10 mouse cellular contexts compared by ENCODE assay signal in genomic region chr16:44633059-44633667, GRCm38 (mm10).
DNase-seq lines count a peak whose midpoint lies in the region; ATAC-seq lines count a peak whose summit lies in the region.
"Had no signal": no experiment of that assay in that cellular context is flagged by ENCODE, and none has a peak within 500 bp of the region (broad histone marks: within the 10 kb centered on the region; RNA-seq: fewer than 3 reads in every experiment).

No protein-coding gene starts in this region.

- 47% methylated on average over 9 of the region's 9 CpGs for WGBS in heart, embryonic 13.5 days
- WGBS in embryonic facial prominence, embryonic 14.5 days = 23% methylated on average over 9 of the region's 9 CpGs
- WGBS in heart, embryonic 16.5 days = 44% methylated on average over 9 of the region's 9 CpGs
- WGBS in midbrain, embryonic 10.5 days = 66% methylated on average over 9 of the region's 9 CpGs

- DNase-seq in heart, adult 11 months = no peak
- DNase-seq in embryonic facial prominence, embryonic 14.5 days (ENCODE audit: low spot score) = no peak
- DNase-seq in midbrain, embryonic 10.5 days (ENCODE audit: low spot score) = no peak
- DNase-seq in frontal cortex, postnatal 14 days (ENCODE audit: low spot score in 2 of 2) = no peak
- DNase-seq in frontal cortex, postnatal 25 days (ENCODE audit: low spot score in 2 of 2) = no peak
- DNase-seq in left cerebral cortex, postnatal 25 days (ENCODE audit: low spot score in 2 of 2) = no peak
- DNase-seq: thymus, postnatal 36 days had no signal

- H3K27me3 ChIP-seq in heart, embryonic 13.5 days (replicated peaks) = no peaks in the 10 kb centered on the region
- no peaks in the 10 kb centered on the region for H3K27me3 ChIP-seq in embryonic facial prominence, embryonic 14.5 days (replicated peaks; ENCODE audit: control insufficient read depth, insufficient read depth, low read length)
- H3K27me3 ChIP-seq in heart, embryonic 16.5 days (ENCODE audit: control insufficient read depth, insufficient read depth, low read length) = no peaks in the 10 kb centered on the region
- peaks cover 23% of the 10 kb centered on the region for H3K27me3 ChIP-seq in midbrain, embryonic 10.5 days (ENCODE audit: low read depth, poor library complexity, severe bottlenecking)

- H3K4me3 ChIP-seq in heart, embryonic 13.5 days = no peak overlapping the region
- H3K4me3 ChIP-seq in embryonic facial prominence, embryonic 14.5 days (ENCODE audit: low read depth, low read length) = no peak overlapping the region
- H3K4me3 ChIP-seq in heart, embryonic 16.5 days (ENCODE audit: low read length) = no peak overlapping the region
- H3K4me3 ChIP-seq in midbrain, embryonic 10.5 days = no peak overlapping the region
- H3K4me3 ChIP-seq: midbrain, embryonic 12.5 days had no signal

- peak overlapping the region; percentile 91 for H3K27ac ChIP-seq in heart, embryonic 13.5 days (replicated peaks)
- peak overlapping the region; percentile 92 for H3K27ac ChIP-seq in embryonic facial prominence, embryonic 14.5 days (replicated peaks; ENCODE audit: low read depth, low read length)
- H3K27ac ChIP-seq in heart, embryonic 16.5 days (ENCODE audit: low read length) = peak overlapping the region; percentile 72
- peak overlapping the region; percentile 71 for H3K27ac ChIP-seq in midbrain, embryonic 10.5 days (replicated peaks)

- peak; percentile 1; the same call in 1 of the 2 replicates for ATAC-seq in heart, embryonic 13.5 days (ENCODE audit: extremely low read depth, insufficient number of reproducible peaks, low FRiP score, low TSS enrichment)
- ATAC-seq in embryonic facial prominence, embryonic 14.5 days (ENCODE audit: low read depth) = no peak
- ATAC-seq in heart, embryonic 16.5 days (replicated peaks; ENCODE audit: extremely low read depth, insufficient read depth, low FRiP score) = peak; percentile 52

- intact Hi-C loops in left cerebral cortex, postnatal 25 days (cut with DNase I) = no loop called here

- no peaks in the 10 kb centered on the region for H3K9me3 ChIP-seq in heart, embryonic 13.5 days
- no peaks in the 10 kb centered on the region for H3K9me3 ChIP-seq in embryonic facial prominence, embryonic 14.5 days (ENCODE audit: control insufficient read depth, low read length)
- H3K9me3 ChIP-seq in heart, embryonic 16.5 days (replicated peaks; ENCODE audit: control insufficient read depth, low read length) = no peaks in the 10 kb centered on the region
- no peaks in the 10 kb centered on the region for H3K9me3 ChIP-seq in midbrain, embryonic 10.5 days (replicated peaks)
- H3K9me3 ChIP-seq: midbrain, embryonic 12.5 days had no signal

- H3K9ac ChIP-seq in heart, embryonic 13.5 days = 0 out of 2 replicates have a peak overlapping the region, but pooled peaks have one; percentile 40
- peak overlapping the region; percentile 49; the same call in 1 of the 2 replicates for H3K9ac ChIP-seq in embryonic facial prominence, embryonic 14.5 days (ENCODE audit: low read depth, low read length)
- no peak overlapping the region for H3K9ac ChIP-seq in heart, embryonic 16.5 days (ENCODE audit: low read length)
- H3K9ac ChIP-seq: midbrain, embryonic 12.5 days had no signal

- H3K4me1 ChIP-seq in heart, embryonic 13.5 days = peaks cover 45% of the 10 kb centered on the region
- peaks cover 40% of the 10 kb centered on the region for H3K4me1 ChIP-seq in embryonic facial prominence, embryonic 14.5 days (ENCODE audit: control insufficient read depth, insufficient read depth, low read length)
- peaks cover 21% of the 10 kb centered on the region for H3K4me1 ChIP-seq in heart, embryonic 16.5 days (ENCODE audit: control insufficient read depth, insufficient read depth, low read length)
- H3K4me1 ChIP-seq in midbrain, embryonic 10.5 days = peaks cover 23% of the 10 kb centered on the region

- H3K4me2 ChIP-seq in heart, embryonic 13.5 days = peak overlapping the region; percentile 40
- H3K4me2 ChIP-seq in embryonic facial prominence, embryonic 14.5 days (ENCODE audit: low read depth, low read length) = peak overlapping the region; percentile 36
- peak overlapping the region; percentile 43 for H3K4me2 ChIP-seq in heart, embryonic 16.5 days (ENCODE audit: low read depth, low read length)
- H3K4me2 ChIP-seq: midbrain, embryonic 12.5 days had no signal

- H3K36me3 ChIP-seq in heart, embryonic 13.5 days = no peaks in the 10 kb centered on the region
- H3K36me3 ChIP-seq in embryonic facial prominence, embryonic 14.5 days (ENCODE audit: control insufficient read depth, insufficient read depth, low read length) = no peaks in the 10 kb centered on the region
- H3K36me3 ChIP-seq in heart, embryonic 16.5 days (ENCODE audit: control insufficient read depth, insufficient read depth) = no peaks in the 10 kb centered on the region
- H3K36me3 ChIP-seq in midbrain, embryonic 10.5 days = no peaks in the 10 kb centered on the region
- H3K36me3 ChIP-seq: midbrain, embryonic 12.5 days had no signal
